Mouse (Mus musculus) megakaryocyte, embryonic 14.5 days (primary cell): ENCODE data around the gene Tppp3. TPM values are rescaled to one million over a fixed set of nuclear protein-coding genes. Genes with fewer than 3 reads are reported as not detected.

Experiments
- H3K27me3 ChIP-seq: replicated peaks from 2 replicates; pipeline ENCODE3; 2012; ENCODE audit warnings: inconsistent platforms
- H3K36me3 ChIP-seq: replicated peaks from 2 replicates; pipeline ENCODE3; 2012; ENCODE audit warnings: low read length, inconsistent platforms, mixed read lengths
- H3K4me1 ChIP-seq: 2 replicates; pipeline ENCODE4 v1.6.1; 2012; ENCODE audit warnings: inconsistent platforms
- H3K4me3 ChIP-seq: replicated peaks from 2 replicates; pipeline ENCODE3; 2012; ENCODE audit warnings: moderate library complexity, mild to moderate bottlenecking, inconsistent platforms
- H3K9me3 ChIP-seq: 2 replicates; pipeline ENCODE4 v1.6.1; 2012; ENCODE audit warnings: inconsistent platforms
- FLI1 ChIP-seq: IDR thresholded peaks from 2 replicates; pipeline ENCODE4 v1.6.1; 2012; ENCODE audit warnings: low read length, inconsistent platforms, mixed read lengths
- GATA1 ChIP-seq: IDR thresholded peaks from 3 replicates; pipeline ENCODE4 v1.6.1; 2012; ENCODE audit warnings: mixed read lengths, low read length, inconsistent platforms, borderline replicate concordance
- polyA plus RNA-seq: library from polyadenylated mRNA; stranded (reverse); fragments of >175 nt; gene quantifications from 2 replicates; pipeline ENCODE4 v1.2.3, GENCODE M21; 2012; ENCODE audit warnings: low replicate concordance; ENCODE audit not compliant: insufficient read depth

Tppp3 gene
- polyA plus RNA-seq, 1 experiment = 2.5 TPM

- Histone ChIP-seq H3K4me1 (peaks cover 38% of the 10 kb centered on the region), H3K9me3 (no peaks in the 10 kb centered on the region), H3K36me3 (no peaks in the 10 kb centered on the region), H3K27me3 (peaks cover 23% of the 10 kb centered on the region), H3K4me3 (peak overlapping the region; percentile 19)
- TF ChIP-seq GATA1 (no peak), FLI1 (no peak)
These were observed 38.8 kb upstream of the Tppp3 start for GRCm38 (mm10) chr8:105509997-105510735.

DNA sequence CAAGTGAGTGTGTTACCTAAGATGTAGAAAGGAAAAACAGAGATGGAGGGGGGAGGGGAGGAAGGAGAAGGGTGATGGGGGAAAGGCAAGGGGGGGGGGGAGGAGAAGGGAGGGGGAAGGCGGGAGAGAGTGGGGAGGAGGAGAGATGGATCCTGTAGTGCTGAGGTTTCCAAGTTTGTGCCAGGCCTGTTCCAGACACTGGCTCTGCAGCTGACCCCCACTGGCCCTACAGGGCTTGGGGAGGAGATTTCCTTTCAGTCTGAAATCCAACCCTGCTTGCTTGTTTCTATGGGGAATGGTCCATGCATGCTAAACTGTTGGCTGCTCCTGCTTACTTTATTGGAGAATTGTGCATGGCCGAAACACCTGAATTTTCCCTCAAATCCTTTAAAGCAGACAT lies 37.4 kb upstream of the Tppp3 start:
- H3K36me3 ChIP-seq = no peaks in the 10 kb centered on the region
- H3K9me3 ChIP-seq = no peaks in the 10 kb centered on the region
- TF ChIP-seq GATA1 (no peak), FLI1 (no peak)
- H3K4me3 ChIP-seq = no peak overlapping the region
- peaks cover 50% of the 10 kb centered on the region for H3K4me1 ChIP-seq
- H3K27me3 ChIP-seq = peaks cover 11% of the 10 kb centered on the region

- no peaks in the 10 kb centered on the region for H3K36me3 ChIP-seq
- peaks cover 52% of the 10 kb centered on the region for H3K4me1 ChIP-seq
- peaks cover 9% of the 10 kb centered on the region for H3K27me3 ChIP-seq
- TF ChIP-seq FLI1 (no peak), GATA1 (no peak)
- no peak overlapping the region for H3K4me3 ChIP-seq
- H3K9me3 ChIP-seq = no peaks in the 10 kb centered on the region
These were observed 35.7 kb upstream of the Tppp3 start for GRCm38 (mm10) chr8:105506977-105507376.

- no peaks in the 10 kb centered on the region for H3K36me3 ChIP-seq
- H3K4me1 ChIP-seq = peaks cover 44% of the 10 kb centered on the region
- no peak for TF ChIP-seq GATA1
- TF ChIP-seq FLI1 = no peak
- H3K4me3 ChIP-seq = no peak overlapping the region
- no peaks in the 10 kb centered on the region for H3K9me3 ChIP-seq
- H3K27me3 ChIP-seq = peaks cover 12% of the 10 kb centered on the region
These were observed 33.3 kb upstream of the Tppp3 start for GRCm38 (mm10) chr8:105504617-105505016.

- Histone ChIP-seq H3K27me3 (peaks cover 4% of the 10 kb centered on the region), H3K36me3 (no peaks in the 10 kb centered on the region), H3K9me3 (no peaks in the 10 kb centered on the region), H3K4me1 (peaks cover 46% of the 10 kb centered on the region), H3K4me3 (peak overlapping the region; percentile 88)
- no peak for TF ChIP-seq GATA1
- TF ChIP-seq FLI1 = no peak
These were observed 28.5 kb upstream of the Tppp3 start for GRCm38 (mm10) chr8:105499787-105500186.

GRCm38 (mm10) chr8:105496439-105497180 lies 25.3 kb upstream of the Tppp3 start, which contains the start of gene Zdhhc1:
Zdhhc1 (minus strand) TSS chr8:105496902.
- Histone ChIP-seq H3K9me3 (no peaks in the 10 kb centered on the region), H3K4me1 (peaks cover 35% of the 10 kb centered on the region), H3K36me3 (no peaks in the 10 kb centered on the region), H3K4me3 (peak within 1 kb of the TSS; percentile 94), H3K27me3 (peaks cover 3% of the 10 kb centered on the region)
- no peak for TF ChIP-seq FLI1
- TF ChIP-seq GATA1 = no peak

GRCm38 (mm10) chr8:105495350-105496302 lies 24.3 kb upstream of the Tppp3 start:
- peak overlapping the region; percentile 94 for H3K4me3 ChIP-seq
- TF ChIP-seq FLI1 (no peak), GATA1 (no peak)

DNA sequence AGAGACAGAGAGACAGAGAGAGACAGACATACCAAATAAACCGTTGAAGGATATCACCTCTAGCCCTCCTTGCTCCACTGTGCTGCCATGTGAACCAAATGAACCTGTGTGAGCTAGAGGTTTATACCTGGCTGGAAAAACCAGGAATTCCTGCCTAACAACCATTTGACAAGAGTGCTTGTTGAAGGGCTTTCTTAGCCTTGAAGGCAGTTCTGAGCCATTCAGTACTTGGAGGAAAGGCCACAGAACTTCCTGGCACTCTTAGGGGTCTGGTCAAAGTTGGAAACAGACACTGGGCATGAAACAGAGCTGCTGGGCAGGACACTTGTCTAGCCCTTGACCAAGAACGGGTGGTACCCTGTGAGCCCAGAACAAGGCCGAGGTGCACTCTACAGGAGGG lies 23.2 kb upstream of the Tppp3 start:
- Histone ChIP-seq H3K9me3 (no peaks in the 10 kb centered on the region), H3K4me3 (no peak overlapping the region), H3K4me1 (peaks cover 30% of the 10 kb centered on the region), H3K27me3 (peaks cover 4% of the 10 kb centered on the region), H3K36me3 (no peaks in the 10 kb centered on the region)
- TF ChIP-seq FLI1 (no peak), GATA1 (no peak)

More at GRCm38 (mm10) chr8:105495350-105496302, 24.3 kb upstream of the Tppp3 start:
- H3K36me3 ChIP-seq = no peaks in the 10 kb centered on the region
- H3K27me3 ChIP-seq = peaks cover 5% of the 10 kb centered on the region
- H3K4me1 ChIP-seq = peaks cover 35% of the 10 kb centered on the region
- no peaks in the 10 kb centered on the region for H3K9me3 ChIP-seq

DNA sequence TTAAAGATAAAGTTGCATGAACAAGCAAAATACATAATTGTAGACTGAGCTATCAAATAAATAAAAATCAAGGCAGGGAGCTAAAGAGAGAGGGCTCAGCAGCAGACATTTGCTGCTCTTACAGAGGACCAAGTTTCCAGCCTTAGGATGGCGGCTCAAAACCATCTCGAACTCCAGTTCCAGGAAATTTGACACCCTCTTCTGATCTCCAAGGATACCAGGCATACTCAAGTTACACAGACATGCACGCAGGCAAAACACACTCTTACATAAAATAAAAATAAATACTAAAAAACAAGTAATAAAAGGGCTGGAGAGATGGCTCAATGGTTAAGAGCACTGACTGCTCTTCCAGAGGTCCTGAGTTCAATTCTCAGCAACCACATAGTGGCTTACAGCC lies 22.2 kb upstream of the Tppp3 start:
- Histone ChIP-seq H3K36me3 (no peaks in the 10 kb centered on the region), H3K9me3 (no peaks in the 10 kb centered on the region), H3K4me3 (no peak overlapping the region), H3K4me1 (peaks cover 27% of the 10 kb centered on the region), H3K27me3 (peaks cover 8% of the 10 kb centered on the region)
- TF ChIP-seq GATA1 = no peak
- no peak for TF ChIP-seq FLI1
